Mouse (Mus musculus) brain, embryonic 14.5 days (tissue): Measurements from ENCODE around the gene Btrc.

ENCODE experiments used
- CTCF ChIP-seq: fragments of 200-500 bp; IDR thresholded peaks from 2 replicates; pipeline ENCODE4 v1.5.1; 2012; ENCODE audit warnings: inconsistent platforms, mild to moderate bottlenecking, moderate library complexity, borderline replicate concordance; ENCODE audit not compliant: insufficient read depth, insufficient read length; ENCODE audit errors: extremely low read depth
- POLR2A ChIP-seq: fragments of 200-500 bp; IDR thresholded peaks from 2 replicates; pipeline ENCODE4 v1.6.1; 2012; ENCODE audit warnings: mild to moderate bottlenecking, inconsistent platforms, borderline replicate concordance; ENCODE audit not compliant: poor library complexity, insufficient read depth, insufficient read length, severe bottlenecking; ENCODE audit errors: extremely low read depth

- TF ChIP-seq CTCF (no peak), POLR2A (no peak)
Observed at GRCm38 (mm10) chr19:45530200-45530995, 166.9 kb downstream of the Btrc start.
